9 mouse cellular contexts compared by ENCODE assay signal in genomic region chr7:120809705-120810104, GRCm38 (mm10). TPM values are rescaled to one million over a fixed set of nuclear protein-coding genes. Genes with fewer than 3 reads are reported as not detected.
DNase-seq lines count a peak whose midpoint lies in the region; ATAC-seq and TF ChIP-seq lines count a peak whose summit lies in the region.
"Had no signal": no experiment of that assay in that cellular context is flagged by ENCODE, and none has a peak within 500 bp of the region (broad histone marks: within the 10 kb centered on the region; RNA-seq: fewer than 3 reads in every experiment).

No protein-coding gene starts in this region.

- no peaks in the 10 kb centered on the region for H3K9me3 ChIP-seq in heart, embryonic 11.5 days (replicated peaks; ENCODE audit: control insufficient read depth, low read length)
- H3K9me3 ChIP-seq in E14TG2a.4 (ENCODE audit: low read length) = no peaks in the 10 kb centered on the region
- H3K9me3 ChIP-seq in forebrain, embryonic 16.5 days (ENCODE audit: control insufficient read depth, low read length) = no peaks in the 10 kb centered on the region
- no peaks in the 10 kb centered on the region for H3K9me3 ChIP-seq in lung, postnatal 0 days (ENCODE audit: low read length)

- TF ChIP-seq CTCF in E14TG2a.4 (conservative IDR thresholded peaks at IDR 0.05; ENCODE audit: low read length) = no peak
- no peak for TF ChIP-seq CTCF in lung, postnatal 0 days (IDR thresholded peaks at IDR 0.05)

- H3K27me3 ChIP-seq in heart, embryonic 11.5 days (ENCODE audit: control insufficient read depth, insufficient read depth, low read length) = peaks cover 12% of the 10 kb centered on the region
- peaks cover 39% of the 10 kb centered on the region for H3K27me3 ChIP-seq in E14TG2a.4 (ENCODE audit: insufficient read depth, low read length)
- no peaks in the 10 kb centered on the region; the same call in 1 of the 2 replicates for H3K27me3 ChIP-seq in forebrain, embryonic 16.5 days (replicated peaks; ENCODE audit: control insufficient read depth, insufficient read depth, low read length)
- no peaks in the 10 kb centered on the region for H3K27me3 ChIP-seq in lung, postnatal 0 days (replicated peaks; ENCODE audit: insufficient read depth, low read length)

- H3K9ac ChIP-seq in heart, embryonic 11.5 days (ENCODE audit: low read depth, low read length) = 0 out of 2 replicates have a peak overlapping the region, but pooled peaks have one; percentile 22
- H3K9ac ChIP-seq in forebrain, embryonic 16.5 days (replicated peaks; ENCODE audit: low read depth, low read length) = 0 out of 2 replicates have a peak overlapping the region, but pooled peaks have one; percentile 30
- no peak overlapping the region for H3K9ac ChIP-seq in lung, postnatal 0 days (replicated peaks; ENCODE audit: low read depth)

- ATAC-seq in heart, embryonic 11.5 days (replicated peaks; ENCODE audit: insufficient number of reproducible peaks, low FRiP score, low TSS enrichment) = no peak
- ATAC-seq in forebrain, embryonic 16.5 days = no peak
- peak; percentile 47 for ATAC-seq in lung, postnatal 0 days

- no peaks in the 10 kb centered on the region for H3K36me3 ChIP-seq in heart, embryonic 11.5 days (ENCODE audit: control insufficient read depth, insufficient read depth, low read length)
- no peaks in the 10 kb centered on the region for H3K36me3 ChIP-seq in E14TG2a.4 (ENCODE audit: insufficient read depth, low read length)
- H3K36me3 ChIP-seq in forebrain, embryonic 16.5 days (ENCODE audit: control insufficient read depth, insufficient read depth) = no peaks in the 10 kb centered on the region
- no peaks in the 10 kb centered on the region for H3K36me3 ChIP-seq in lung, postnatal 0 days (ENCODE audit: insufficient read depth, low read length)

- DNase-seq in heart, adult 18-20 months = no peak
- no peak for DNase-seq in lung, postnatal 0 days (ENCODE audit: low spot score)
- DNase-seq in frontal cortex, postnatal 36 days (ENCODE audit: low spot score in 2 of 2) = no peak
- no peak for DNase-seq in testis, postnatal 14 days (ENCODE audit: low spot score)
- no peak for DNase-seq in thymus, postnatal 10 days (ENCODE audit: low spot score in 2 of 2)
- DNase-seq: heart, adult 11 months had no signal

- WGBS in heart, embryonic 11.5 days (ENCODE audit: insufficient replicate concordance) = 6% methylated on average over 26 of the region's 27 CpGs
- WGBS in forebrain, embryonic 16.5 days = 4% methylated on average over 27 of the region's 27 CpGs
- WGBS in lung, postnatal 0 days = 5% methylated on average over 18 of the region's 27 CpGs

- H3K4me2 ChIP-seq in heart, embryonic 11.5 days = peak overlapping the region; percentile 63
- H3K4me2 ChIP-seq in forebrain, embryonic 16.5 days (ENCODE audit: low read length) = peak overlapping the region; percentile 44
- peak overlapping the region; percentile 38 for H3K4me2 ChIP-seq in lung, postnatal 0 days (replicated peaks; ENCODE audit: low read depth, low read length)

- peak overlapping the region; percentile 34; the same call in 1 of the 2 replicates for H3K4me3 ChIP-seq in heart, embryonic 11.5 days (ENCODE audit: low read depth, low read length)
- peak overlapping the region; percentile 79 for H3K4me3 ChIP-seq in E14TG2a.4 (replicated peaks; ENCODE audit: low read length)
- H3K4me3 ChIP-seq in forebrain, embryonic 16.5 days (replicated peaks; ENCODE audit: low read length) = peak overlapping the region; percentile 9; the same call in 1 of the 2 replicates
- no peak overlapping the region for H3K4me3 ChIP-seq in lung, postnatal 0 days (ENCODE audit: low read depth, low read length)

- no peak overlapping the region for H3K27ac ChIP-seq in heart, embryonic 11.5 days (ENCODE audit: low read depth, low read length)
- H3K27ac ChIP-seq in forebrain, embryonic 16.5 days (ENCODE audit: low read length) = no peak overlapping the region
- H3K27ac ChIP-seq in lung, postnatal 0 days (ENCODE audit: low read length) = no peak overlapping the region

- TF ChIP-seq EP300 in lung, postnatal 0 days (IDR thresholded peaks at IDR 0.05) = no peak

- 0 out of 2 replicates have a peak, but pooled peaks cover 4% of the 10 kb centered on the region for H3K4me1 ChIP-seq in heart, embryonic 11.5 days (ENCODE audit: control insufficient read depth, insufficient read depth, low read length)
- no peaks in the 10 kb centered on the region for H3K4me1 ChIP-seq in E14TG2a.4 (replicated peaks; ENCODE audit: low read depth, low read length)
- H3K4me1 ChIP-seq in forebrain, embryonic 16.5 days (replicated peaks; ENCODE audit: control insufficient read depth, insufficient read depth, low read length) = no peaks in the 10 kb centered on the region
- no peaks in the 10 kb centered on the region for H3K4me1 ChIP-seq in lung, postnatal 0 days (ENCODE audit: insufficient read depth, low read depth, low read length)

RNA-seq across cellular contexts. Expression of gene Gm5737, which starts 2.5 kb away (rescaled TPM):
- not detected in 2 replicates for polyA plus RNA-seq in heart, embryonic 11.5 days (2014; fragmentation: Nextera tagmentation; extraction: Ambion mirVana)
- under 1 TPM; 0.20 to 0.31 TPM for total RNA-seq in heart, adult 18-20 months (2021)
- polyA plus RNA-seq in forebrain, embryonic 16.5 days (2015; fragmentation: Nextera tagmentation; extraction: Ambion mirVana) = not detected in 2 replicates
- polyA plus RNA-seq in lung, postnatal 0 days (2015; fragmentation: Nextera tagmentation; extraction: Ambion mirVana) = not detected in 2 replicates

RNA-seq across cellular contexts. Expression of gene Eef2k, which starts 32.9 kb away (rescaled TPM):
- 5.0 and 7.9 TPM in 2 replicates for polyA plus RNA-seq in heart, embryonic 11.5 days (2014; fragmentation: Nextera tagmentation; extraction: Ambion mirVana)
- 10 to 100 TPM; 23.0 to 23.5 TPM for total RNA-seq in heart, adult 18-20 months (2021)
- 38.9 and 40.3 TPM in 2 replicates for polyA plus RNA-seq in forebrain, embryonic 16.5 days (2015; fragmentation: Nextera tagmentation; extraction: Ambion mirVana)
- polyA plus RNA-seq in lung, postnatal 0 days (2015; fragmentation: Nextera tagmentation; extraction: Ambion mirVana) = 16.0 and 16.8 TPM in 2 replicates
